Mouse (Mus musculus): Measurements from ENCODE around the gene Tnni1. TPM values are rescaled to one million over a fixed set of nuclear protein-coding genes. Genes with fewer than 3 reads are reported as not detected.

The Tnni1 gene
- polyA plus RNA-seq, 1 experiment from 2014 or later: 8.3 TPM

- ATAC-seq: no peak
- Histone ChIP-seq H3K27me3 (replicated peaks) (peaks cover 5% of the 10 kb centered on the region; the same call in 1 of the 2 replicates), H3K27ac (peak overlapping the region; percentile 85), H3K4me1 (replicated peaks) (peaks cover 25% of the 10 kb centered on the region), H3K9me3 (no peaks in the 10 kb centered on the region), H3K36me3 (no peaks in the 10 kb centered on the region), H3K4me3 (replicated peaks) (no peak overlapping the region), H3K4me2 (replicated peaks) (no peak overlapping the region), H3K9ac (no peak overlapping the region)
- WGBS: 74% methylated on average over 5 of the region's 5 CpGs
These were observed 34.6 kb downstream of the Tnni1 start for GRCm38 (mm10) chr1:135813687-135814395.

GRCm38 (mm10) chr1:135814531-135814930 is 35.3 kb downstream of the Tnni1 start:
- no peaks in the 10 kb centered on the region for H3K36me3 ChIP-seq
- no peak overlapping the region for H3K4me3 ChIP-seq (replicated peaks)
- no peak for ATAC-seq
- WGBS: 84% methylated on average over 5 of the region's 5 CpGs
- H3K27me3 ChIP-seq (replicated peaks): peaks cover 5% of the 10 kb centered on the region; the same call in 1 of the 2 replicates
- H3K9me3 ChIP-seq: no peaks in the 10 kb centered on the region
- H3K9ac ChIP-seq: no peak overlapping the region
- H3K27ac ChIP-seq: no peak overlapping the region
- H3K4me1 ChIP-seq (replicated peaks): peaks cover 20% of the 10 kb centered on the region
- no peak overlapping the region for H3K4me2 ChIP-seq (replicated peaks)

GRCm38 (mm10) chr1:135817595-135817994 is 38.4 kb downstream of the Tnni1 start:
- Histone ChIP-seq H3K9ac (0 out of 2 replicates have a peak overlapping the region, but pooled peaks have one; percentile 48), H3K4me1 (replicated peaks) (peaks cover 14% of the 10 kb centered on the region)

GRCm38 (mm10) chr1:135818481-135819086 is 39.4 kb downstream of the Tnni1 start, which contains the start of gene Lad1:
Gene Lad1 (plus strand): TSS chr1:135818598.
- Histone ChIP-seq H3K36me3 (no peaks in the 10 kb centered on the region), H3K4me2 (replicated peaks) (peak within 1 kb of the TSS; percentile 89), H3K9me3 (no peaks in the 10 kb centered on the region), H3K4me3 (replicated peaks) (peak within 1 kb of the TSS; percentile 44), H3K4me1 (replicated peaks) (peaks cover 16% of the 10 kb centered on the region), H3K27me3 (replicated peaks) (peaks cover 10% of the 10 kb centered on the region), H3K9ac (peak within 1 kb of the TSS; percentile 48), H3K27ac (peak within 1 kb of the TSS; percentile 94)
- under 1% methylated on average over 63 of the region's 63 CpGs for WGBS
- peak; percentile 82 for ATAC-seq

More at GRCm38 (mm10) chr1:135817595-135817994, 38.4 kb downstream of the Tnni1 start:
- Histone ChIP-seq H3K4me2 (replicated peaks) (peak overlapping the region; percentile 89), H3K27me3 (replicated peaks) (peaks cover 10% of the 10 kb centered on the region), H3K36me3 (no peaks in the 10 kb centered on the region), H3K27ac (0 out of 2 replicates have a peak overlapping the region, but pooled peaks have one; percentile 63), H3K9me3 (no peaks in the 10 kb centered on the region), H3K4me3 (replicated peaks) (no peak overlapping the region)
- 45% methylated on average over 4 of the region's 4 CpGs for WGBS
- ATAC-seq: no peak

GRCm38 (mm10) chr1:135820071-135820470 is 40.8 kb downstream of the Tnni1 start:
- Histone ChIP-seq H3K9me3 (no peaks in the 10 kb centered on the region), H3K36me3 (no peaks in the 10 kb centered on the region), H3K27ac (peak overlapping the region; percentile 94), H3K4me3 (replicated peaks) (peak overlapping the region; percentile 44), H3K27me3 (replicated peaks) (peaks cover 10% of the 10 kb centered on the region), H3K4me2 (replicated peaks) (peak overlapping the region; percentile 89), H3K4me1 (replicated peaks) (peaks cover 10% of the 10 kb centered on the region), H3K9ac (peak overlapping the region; percentile 48)
- peak; percentile 77 for ATAC-seq
- WGBS: 51% methylated on average over 10 of the region's 10 CpGs

GRCm38 (mm10) chr1:135820736-135821364 is 41.6 kb downstream of the Tnni1 start:
- peak overlapping the region; percentile 50 for H3K9ac ChIP-seq
- H3K36me3 ChIP-seq: no peaks in the 10 kb centered on the region
- H3K27me3 ChIP-seq (replicated peaks): peaks cover 10% of the 10 kb centered on the region
- peak; percentile 46 for ATAC-seq
- H3K27ac ChIP-seq: peak overlapping the region; percentile 94
- WGBS: 55% methylated on average over 16 of the region's 16 CpGs
- peak overlapping the region; percentile 89 for H3K4me2 ChIP-seq (replicated peaks)
- H3K4me1 ChIP-seq (replicated peaks): peaks cover 10% of the 10 kb centered on the region
- H3K9me3 ChIP-seq: no peaks in the 10 kb centered on the region
- peak overlapping the region; percentile 44 for H3K4me3 ChIP-seq (replicated peaks)

GRCm38 (mm10) chr1:135821780-135822179 is 42.5 kb downstream of the Tnni1 start:
- H3K4me1 ChIP-seq (replicated peaks): peaks cover 10% of the 10 kb centered on the region
- H3K27ac ChIP-seq: peak overlapping the region; percentile 94
- H3K9ac ChIP-seq: peak overlapping the region; percentile 50
- peaks cover 9% of the 10 kb centered on the region for H3K27me3 ChIP-seq (replicated peaks)
- peak overlapping the region; percentile 44 for H3K4me3 ChIP-seq (replicated peaks)
- 57% methylated on average over 7 of the region's 7 CpGs for WGBS
- H3K4me2 ChIP-seq (replicated peaks): peak overlapping the region; percentile 89
- no peak for ATAC-seq
- H3K36me3 ChIP-seq: no peaks in the 10 kb centered on the region
- H3K9me3 ChIP-seq: no peaks in the 10 kb centered on the region

GRCm38 (mm10) chr1:135828918-135829317 is 49.7 kb downstream of the Tnni1 start:
- no peak overlapping the region for H3K9ac ChIP-seq
- H3K4me1 ChIP-seq (replicated peaks): peaks cover 2% of the 10 kb centered on the region; the same call in 1 of the 2 replicates
- no peaks in the 10 kb centered on the region for H3K27me3 ChIP-seq (replicated peaks)
- 20% methylated on average over 1 of the region's 1 CpGs for WGBS
- H3K36me3 ChIP-seq: peaks cover 9% of the 10 kb centered on the region; the same call in 1 of the 2 replicates
- ATAC-seq: peak; percentile 19; the same call in 1 of the 2 replicates
- no peaks in the 10 kb centered on the region for H3K9me3 ChIP-seq
- no peak overlapping the region for H3K4me3 ChIP-seq (replicated peaks)
- H3K27ac ChIP-seq: no peak overlapping the region
- no peak overlapping the region for H3K4me2 ChIP-seq (replicated peaks)

- H3K27ac ChIP-seq: 0 out of 2 replicates have a peak overlapping the region, but pooled peaks have one; percentile 6
- no peak for ATAC-seq
- 57% methylated on average over 6 of the region's 6 CpGs for WGBS
- H3K9me3 ChIP-seq: no peaks in the 10 kb centered on the region
- H3K9ac ChIP-seq: no peak overlapping the region
- H3K27me3 ChIP-seq (replicated peaks): no peaks in the 10 kb centered on the region
- H3K36me3 ChIP-seq: peaks cover 6% of the 10 kb centered on the region; the same call in 1 of the 2 replicates
- no peak overlapping the region for H3K4me2 ChIP-seq (replicated peaks)
- H3K4me3 ChIP-seq (replicated peaks): no peak overlapping the region
- H3K4me1 ChIP-seq (replicated peaks): peaks cover 16% of the 10 kb centered on the region; the same call in 1 of the 2 replicates
These were observed 55.1 kb downstream of the Tnni1 start for GRCm38 (mm10) chr1:135834206-135834859.

- H3K4me2 ChIP-seq (replicated peaks): no peak overlapping the region
- H3K27me3 ChIP-seq (replicated peaks): no peaks in the 10 kb centered on the region
- WGBS: 80% methylated on average over 8 of the region's 8 CpGs
- H3K4me1 ChIP-seq (replicated peaks): peaks cover 16% of the 10 kb centered on the region; the same call in 1 of the 2 replicates
- no peaks in the 10 kb centered on the region for H3K9me3 ChIP-seq
- H3K36me3 ChIP-seq: no peaks in the 10 kb centered on the region
- H3K4me3 ChIP-seq (replicated peaks): no peak overlapping the region
- no peak for ATAC-seq
- H3K9ac ChIP-seq: no peak overlapping the region
- H3K27ac ChIP-seq: no peak overlapping the region
These were observed 55.7 kb downstream of the Tnni1 start for GRCm38 (mm10) chr1:135834983-135835382.

- 24% methylated on average over 9 of the region's 9 CpGs for WGBS
- H3K4me2 ChIP-seq (replicated peaks): no peak within 1 kb of the TSS
- no peaks in the 10 kb centered on the region for H3K36me3 ChIP-seq
- peak within 1 kb of the TSS; percentile 14; the same call in 1 of the 2 replicates for H3K27ac ChIP-seq
- no peaks in the 10 kb centered on the region for H3K27me3 ChIP-seq (replicated peaks)
- no peaks in the 10 kb centered on the region for H3K9me3 ChIP-seq
- ATAC-seq: peak; percentile 35; the same call in 1 of the 2 replicates
- no peak within 1 kb of the TSS for H3K9ac ChIP-seq
- no peak within 1 kb of the TSS for H3K4me3 ChIP-seq (replicated peaks)
- H3K4me1 ChIP-seq (replicated peaks): peaks cover 16% of the 10 kb centered on the region; the same call in 1 of the 2 replicates
These were observed 56.7 kb downstream of the Tnni1 start, which contains the start of gene Tnnt2 for GRCm38 (mm10) chr1:135835716-135836483. Gene Tnnt2 (plus strand): TSS chr1:135836354.
